Mouse (Mus musculus) kidney, adult 9 months (tissue): Measurements from ENCODE around the gene Acvr1b.
A peak's percentile ranks its signal among the peaks of the same experiment; 100 is the strongest.

Experiments used
- DNase-seq: peaks from one replicate; pipeline ENCODE4 v3.0.0; 2022

Gene Acvr1b

GRCm38 (mm10) chr15:101231648-101232180, 57.8 kb downstream of the Acvr1b start:
- DNase-seq = no peak

DNA sequence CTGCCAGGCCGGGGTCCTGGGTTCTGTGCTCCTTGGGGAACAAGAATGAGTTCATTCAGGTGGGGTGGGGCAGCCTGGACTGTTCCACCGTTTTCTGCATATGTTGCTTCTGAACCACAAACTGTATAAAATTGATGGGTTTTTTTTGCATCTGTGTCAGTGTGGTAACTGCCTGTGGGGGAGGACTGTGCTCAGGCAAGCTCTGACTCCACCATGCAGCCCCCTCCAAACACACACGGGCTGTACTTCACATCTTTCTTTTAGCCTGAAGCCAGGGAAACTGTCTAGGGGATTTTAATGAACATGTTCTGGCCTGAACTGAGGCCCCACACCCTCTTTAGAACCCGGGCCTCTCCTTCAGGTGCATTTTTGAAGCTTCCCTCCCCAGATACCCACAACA, 58.7 kb downstream of the Acvr1b start:
- no peak for DNase-seq

GRCm38 (mm10) chr15:101233183-101233582, 59.3 kb downstream of the Acvr1b start:
- DNase-seq = no peak

GRCm38 (mm10) chr15:101233641-101234275, 59.9 kb downstream of the Acvr1b start:
- no peak for DNase-seq

DNA sequence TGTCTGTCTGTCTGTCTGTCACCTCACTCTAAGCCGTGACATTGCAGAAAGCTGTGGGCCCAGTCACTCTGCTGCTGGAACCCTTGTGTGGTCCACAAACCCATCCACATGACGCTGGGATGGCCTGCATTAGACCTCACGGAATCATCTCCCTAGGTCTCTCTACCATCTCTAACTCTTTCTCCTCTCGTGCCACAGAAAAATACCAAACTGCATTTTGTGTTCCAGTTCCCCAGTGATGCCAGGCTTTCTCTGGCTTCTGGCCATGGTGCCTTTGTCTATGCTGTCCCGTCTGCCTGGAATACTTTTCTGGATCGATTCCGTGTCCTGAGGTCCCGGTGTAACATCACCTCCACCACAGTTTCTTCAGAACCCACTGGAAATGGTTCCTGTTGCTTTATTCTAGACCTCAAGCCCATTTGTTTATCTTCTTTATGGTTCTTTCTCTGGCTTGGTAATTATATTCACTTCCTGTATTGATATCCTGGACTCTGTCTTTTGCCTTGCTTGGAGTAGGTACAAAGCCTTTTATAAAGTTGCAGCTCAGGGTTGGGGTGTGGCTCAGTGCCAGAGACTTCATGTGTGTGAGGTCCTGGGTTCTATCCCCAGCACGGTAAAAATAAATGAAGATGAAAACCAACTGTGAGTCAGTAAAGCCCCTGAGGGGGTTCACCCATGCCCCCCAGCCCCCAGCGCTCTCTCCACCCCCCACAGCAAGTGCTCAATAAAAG, 60.9 kb downstream of the Acvr1b start:
- no peak for DNase-seq

- no peak for DNase-seq
Measured at GRCm38 (mm10) chr15:101235342-101235698, 61.5 kb downstream of the Acvr1b start.

DNA sequence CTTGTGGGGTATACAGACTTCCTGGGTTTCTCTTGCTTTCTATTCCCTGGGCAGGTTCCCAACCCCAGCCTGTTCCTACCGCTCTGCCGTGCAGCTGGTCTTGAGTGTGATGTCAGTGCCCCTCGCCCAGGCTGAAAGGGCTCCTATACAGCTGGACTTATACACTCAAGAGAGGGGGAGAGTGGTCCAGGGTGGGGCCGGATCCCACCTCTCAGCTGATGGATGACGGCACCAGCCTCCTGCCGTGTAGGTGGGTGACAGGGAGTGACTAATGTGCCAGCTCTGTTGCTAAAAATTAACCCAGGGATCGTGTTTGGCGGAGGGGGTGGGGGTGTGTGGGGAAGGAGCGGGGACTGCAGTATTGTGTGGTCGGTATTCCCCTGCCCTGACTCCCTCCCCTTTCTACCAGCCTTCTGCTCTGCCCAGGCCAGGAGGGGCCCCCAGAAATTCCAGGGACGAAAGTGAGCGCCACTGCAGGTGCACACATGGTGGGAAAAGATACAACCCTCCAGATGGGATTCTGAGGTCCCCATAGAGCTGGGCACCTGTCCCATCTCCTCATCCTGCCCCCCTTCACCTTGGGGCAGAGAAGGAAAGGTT, 62.0 kb downstream of the Acvr1b start:
- no peak for DNase-seq

- peak; percentile 83 for DNase-seq
Measured at GRCm38 (mm10) chr15:101236878-101237277, 63.0 kb downstream of the Acvr1b start.

- DNase-seq = no peak
Measured at GRCm38 (mm10) chr15:101238885-101239511, 65.1 kb downstream of the Acvr1b start.

- no peak for DNase-seq
Measured at GRCm38 (mm10) chr15:101239821-101240220, 66.0 kb downstream of the Acvr1b start.

DNA sequence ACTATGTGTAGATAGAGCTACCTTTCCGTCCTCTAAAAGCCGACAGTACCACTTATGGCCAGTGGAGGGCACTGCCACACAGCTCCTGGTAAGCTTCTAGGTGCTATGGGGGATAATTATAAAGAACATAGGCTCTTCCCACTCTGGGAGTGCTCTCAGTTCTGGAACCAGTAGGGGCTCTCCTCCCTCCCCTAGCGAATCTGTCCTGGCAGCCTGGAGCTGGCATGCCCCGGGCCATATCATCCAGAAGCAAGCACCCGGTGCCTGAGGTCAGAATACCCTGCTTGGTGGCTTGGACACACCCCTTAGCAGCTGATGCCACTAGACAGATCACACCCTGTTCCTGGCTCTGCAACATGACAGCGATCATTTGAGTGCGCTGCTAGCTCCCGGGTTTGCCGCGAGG, 66.9 kb downstream of the Acvr1b start:
- DNase-seq = peak; percentile 92

- DNase-seq = no peak
Measured at GRCm38 (mm10) chr15:101241236-101241635, 67.4 kb downstream of the Acvr1b start.

- no peak for DNase-seq
Measured at GRCm38 (mm10) chr15:101241853-101242252, 68.0 kb downstream of the Acvr1b start.

DNA sequence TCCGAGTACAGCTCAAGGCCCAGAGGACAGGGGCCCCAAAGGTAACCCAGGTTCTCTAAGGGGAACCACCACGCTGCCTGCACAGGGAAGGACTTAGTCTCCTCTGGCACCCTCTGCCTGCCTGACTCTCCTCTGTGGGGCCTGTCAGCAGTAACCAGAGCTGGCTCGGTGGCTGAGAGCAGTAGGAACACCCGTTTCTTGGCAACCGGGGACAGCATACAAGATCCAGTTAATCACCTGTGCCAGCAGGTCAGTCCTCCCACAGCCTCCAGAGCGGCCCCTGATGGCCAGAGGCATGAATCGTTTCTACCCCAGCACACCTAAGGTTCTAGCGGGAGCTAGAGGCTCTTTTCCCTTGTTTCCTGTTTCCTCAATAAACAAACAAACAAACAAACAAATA, 68.8 kb downstream of the Acvr1b start:
- DNase-seq = peak; percentile 85

- no peak for DNase-seq
Measured at GRCm38 (mm10) chr15:101244012-101244411, 70.1 kb downstream of the Acvr1b start.

- DNase-seq = peak; percentile 97
Measured at GRCm38 (mm10) chr15:101246231-101247154, 72.6 kb downstream of the Acvr1b start.

- no peak for DNase-seq
Measured at GRCm38 (mm10) chr15:101247155-101247498, 73.3 kb downstream of the Acvr1b start.

- no peak for DNase-seq
Measured at GRCm38 (mm10) chr15:101248029-101248710, 74.3 kb downstream of the Acvr1b start.

DNA sequence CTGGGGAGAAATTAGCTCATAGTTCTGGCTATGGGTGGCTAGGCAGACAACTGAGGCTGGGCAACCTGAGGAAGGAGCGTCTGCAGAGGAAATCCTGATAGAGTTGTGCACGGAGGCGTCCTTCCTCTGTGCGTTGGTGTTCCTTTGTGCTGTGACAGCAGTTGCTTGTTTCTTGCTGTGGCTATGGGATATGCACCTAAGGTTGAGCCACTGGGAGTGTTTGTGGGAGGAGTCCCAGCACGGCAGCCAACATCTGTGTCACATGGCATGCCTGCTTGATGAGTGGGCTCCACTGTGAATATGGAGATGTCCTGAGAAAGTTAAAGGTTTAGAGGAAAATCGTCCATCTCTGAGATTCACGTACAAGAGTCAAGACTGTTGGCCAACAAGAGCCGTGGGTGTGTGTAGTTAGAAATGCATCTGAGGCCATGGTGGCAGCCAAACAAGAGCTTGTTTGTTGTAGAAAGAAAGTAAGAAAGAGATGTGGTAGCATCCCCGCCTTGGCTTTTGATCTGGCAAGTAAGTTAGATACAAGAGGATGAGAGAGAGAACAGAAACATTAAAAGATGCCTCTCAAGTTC, 76.4 kb downstream of the Acvr1b start:
- DNase-seq = no peak

GRCm38 (mm10) chr15:101251930-101252329, 78.1 kb downstream of the Acvr1b start:
- DNase-seq = no peak

DNA sequence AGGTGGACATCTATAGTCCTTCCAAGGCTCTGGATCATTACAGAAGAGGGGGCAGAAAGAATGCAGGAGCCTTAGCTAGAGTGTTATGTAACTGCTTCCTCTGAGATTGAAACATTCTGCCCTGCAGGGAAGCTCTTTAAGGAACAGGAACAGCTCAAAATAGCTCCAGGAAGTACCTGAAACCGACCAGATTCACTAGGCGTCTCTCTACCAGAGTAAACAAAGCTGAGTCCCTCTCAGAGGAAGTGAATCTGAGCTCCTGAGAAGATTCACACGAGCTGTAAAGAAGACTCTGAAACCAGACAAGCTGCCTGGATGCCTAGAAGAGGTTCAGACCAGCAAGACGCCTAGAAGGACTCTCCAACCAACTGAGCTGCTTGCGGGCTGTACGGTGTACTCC, 78.7 kb downstream of the Acvr1b start:
- no peak for DNase-seq

GRCm38 (mm10) chr15:101253563-101253885, 79.7 kb downstream of the Acvr1b start:
- no peak for DNase-seq
